Mouse (Mus musculus) G1E (cell line): ENCODE data around the gene Calhm2.

Experiments used
- CTCF ChIP-seq: IDR thresholded peaks from 2 replicates; pipeline ENCODE4 v1.5.1; 2012; ENCODE audit warnings: low read depth, low read length, inconsistent platforms, mixed read lengths
- TAL1 ChIP-seq: conservative IDR thresholded peaks from 2 replicates; pipeline ENCODE4 v1.6.1; 2012; ENCODE audit warnings: low read depth, low read length, inconsistent platforms, mixed read lengths

GRCm38 (mm10) chr19:47137771-47138421 is at the start of gene Calhm2:
- TF ChIP-seq TAL1 (no peak), CTCF (no peak)
